In the genomic region with DNA sequence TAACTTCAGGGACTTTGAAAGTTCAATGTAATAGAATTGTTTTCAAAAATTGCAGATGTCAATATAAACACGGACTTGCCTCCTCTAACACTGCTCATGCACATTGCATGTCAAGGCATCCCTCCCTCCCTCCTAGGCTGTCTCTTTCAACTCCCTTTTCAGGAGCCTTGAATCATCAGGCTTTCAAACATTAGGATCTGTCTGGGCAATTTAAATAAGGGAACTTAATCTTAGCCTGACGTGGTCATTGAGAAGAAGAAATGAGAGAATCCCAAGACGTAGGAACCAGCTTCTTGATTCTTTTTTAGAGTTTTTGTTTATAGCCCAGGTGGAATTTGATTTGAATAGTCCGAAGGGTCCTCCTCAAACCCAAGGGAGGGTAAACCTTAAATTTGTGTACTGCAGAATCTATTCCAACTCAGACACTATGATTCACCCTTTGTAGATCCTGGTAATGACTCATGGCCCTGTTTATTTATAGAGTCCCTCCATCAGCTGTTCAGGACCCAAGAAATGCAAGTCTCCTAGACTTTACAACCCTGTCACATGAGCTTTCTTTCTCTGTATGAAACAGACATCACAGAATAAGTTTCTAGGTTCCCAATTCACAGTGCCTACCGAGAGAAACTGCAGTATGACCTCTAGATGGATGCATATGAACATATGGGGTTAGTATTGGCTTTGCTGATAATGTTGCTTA, we compare ENCODE assay signal across 15 mouse cellular contexts.
A peak's percentile ranks its signal among the peaks of the same experiment; 100 is the strongest.
DNase-seq lines count a peak whose midpoint lies in the region; ATAC-seq and TF ChIP-seq lines count a peak whose summit lies in the region.
"Had no signal": no experiment of that assay in that cellular context is flagged by ENCODE, and none has a peak within 500 bp of the region (broad histone marks: within the 10 kb centered on the region; RNA-seq: fewer than 3 reads in every experiment).

No protein-coding gene starts in this region.

- DNase-seq in hindbrain, postnatal 0 days (ENCODE audit: low spot score): no peak
- DNase-seq in Patski (ENCODE audit: low read depth, low spot score): peak; percentile 42
- no peak for DNase-seq in midbrain, embryonic 10.5 days (ENCODE audit: low spot score)
- no peak for DNase-seq in neural tube, embryonic 10.5 days (ENCODE audit: extremely low spot score, low spot score)
- DNase-seq: adrenal gland, adult 8-10 months; cerebellum, adult 9-10 months; kidney, postnatal 36 days; layer of hippocampus, postnatal 36 days; thymus, postnatal 25 days had no signal

- CTCF ChIA-PET in Patski (lab: Charles Lee): interaction anchor here (0.9 to 2.4 kb wide), 3 partner anchors 11 to 433 kb away, joined by 3 to 12 read pairs (median 8); no protein-coding TSS in a partner anchor

- in situ Hi-C loops in Patski (cut with MboI; ENCODE audit: low pct_unique_long_range_greater_than_20kb): loop anchor here (5.0 kb wide), 1 partner anchor 170 kb away; no protein-coding TSS in a partner anchor

- H3K27me3 ChIP-seq in hindbrain, postnatal 0 days (ENCODE audit: insufficient read depth, low read length): no peaks in the 10 kb centered on the region
- no peaks in the 10 kb centered on the region for H3K27me3 ChIP-seq in hindbrain, embryonic 13.5 days
- no peaks in the 10 kb centered on the region for H3K27me3 ChIP-seq in C2C12 (ENCODE audit: control insufficient read depth, insufficient read depth, insufficient read length)
- H3K27me3 ChIP-seq in Patski: no peaks in the 10 kb centered on the region
- no peaks in the 10 kb centered on the region for H3K27me3 ChIP-seq in midbrain, embryonic 10.5 days (ENCODE audit: low read depth, poor library complexity, severe bottlenecking)
- H3K27me3 ChIP-seq: heart, embryonic 12.5 days had no signal

- no peaks in the 10 kb centered on the region for H3K79me3 ChIP-seq in C2C12 (ENCODE audit: low read depth)

- no peaks in the 10 kb centered on the region for H3K36me3 ChIP-seq in hindbrain, postnatal 0 days (ENCODE audit: insufficient read depth, low read length)
- H3K36me3 ChIP-seq in hindbrain, embryonic 13.5 days: no peaks in the 10 kb centered on the region
- H3K36me3 ChIP-seq in C2C12 (ENCODE audit: control insufficient read depth, insufficient read depth) (peaks cover 4% of the 10 kb centered on the region), macrophage (ENCODE audit: inconsistent target) (no peaks in the 10 kb centered on the region)
- H3K36me3 ChIP-seq in midbrain, embryonic 10.5 days: no peaks in the 10 kb centered on the region
- H3K36me3 ChIP-seq: heart, embryonic 12.5 days had no signal

- no peak overlapping the region for H3K9ac ChIP-seq in hindbrain, postnatal 0 days (replicated peaks; ENCODE audit: low read length)
- H3K9ac ChIP-seq in hindbrain, embryonic 13.5 days: no peak overlapping the region
- H3K9ac ChIP-seq: heart, embryonic 12.5 days; lung, embryonic 14.5 days had no signal

- ATAC-seq in hindbrain, postnatal 0 days: no peak
- no peak for ATAC-seq in hindbrain, embryonic 13.5 days (ENCODE audit: low FRiP score)
- peak; percentile 74 for ATAC-seq in Patski
- ATAC-seq: hindbrain, embryonic 16.5 days had no signal

- TF ChIP-seq CTCF in hindbrain, postnatal 0 days (IDR thresholded peaks at IDR 0.05; ENCODE audit: low read depth): no peak
- no peak for TF ChIP-seq CTCF in C2C12 (IDR thresholded peaks at IDR 0.05; ENCODE audit: control insufficient read depth, insufficient read depth, insufficient read length)
- no peak for TF ChIP-seq CTCF in Patski (IDR thresholded peaks at IDR 0.05)

- no peaks in the 10 kb centered on the region for H3K9me3 ChIP-seq in hindbrain, postnatal 0 days (ENCODE audit: low read length)
- H3K9me3 ChIP-seq in hindbrain, embryonic 13.5 days: no peaks in the 10 kb centered on the region
- H3K9me3 ChIP-seq in midbrain, embryonic 10.5 days (replicated peaks): no peaks in the 10 kb centered on the region
- H3K9me3 ChIP-seq: heart, embryonic 12.5 days had no signal

- POLR2A ChIA-PET in Patski (lab: Charles Lee): no interaction called here

- H3K4me3 ChIP-seq in hindbrain, postnatal 0 days (ENCODE audit: low read length): no peak overlapping the region
- H3K4me3 ChIP-seq in hindbrain, embryonic 13.5 days: no peak overlapping the region
- H3K4me3 ChIP-seq in C2C12 (ENCODE audit: insufficient read depth, poor library complexity, severe bottlenecking): no peak overlapping the region
- no peak overlapping the region; the same call in 1 of the 2 replicates for H3K4me3 ChIP-seq in macrophage (ENCODE audit: inconsistent target)
- H3K4me3 ChIP-seq in midbrain, embryonic 10.5 days: no peak overlapping the region
- H3K4me3 ChIP-seq: heart, embryonic 12.5 days had no signal

- WGBS in hindbrain, postnatal 0 days: 73% methylated on average over 5 of the region's 5 CpGs
- 68% methylated on average over 5 of the region's 5 CpGs for WGBS in hindbrain, embryonic 13.5 days
- 44% methylated on average over 5 of the region's 5 CpGs for WGBS in macrophage (ENCODE audit: missing documents)
- WGBS in midbrain, embryonic 10.5 days: 78% methylated on average over 5 of the region's 5 CpGs

- peak overlapping the region; percentile 16; the same call in 1 of the 2 replicates for H3K4me2 ChIP-seq in hindbrain, postnatal 0 days (ENCODE audit: low read depth, low read length)
- no peak overlapping the region for H3K4me2 ChIP-seq in hindbrain, embryonic 13.5 days
- H3K4me2 ChIP-seq: heart, embryonic 12.5 days; lung, embryonic 14.5 days had no signal

- H3K4me1 ChIP-seq in hindbrain, postnatal 0 days (ENCODE audit: insufficient read depth, low read length): no peaks in the 10 kb centered on the region
- peaks cover 11% of the 10 kb centered on the region for H3K4me1 ChIP-seq in hindbrain, embryonic 13.5 days (replicated peaks)
- peaks cover 14% of the 10 kb centered on the region for H3K4me1 ChIP-seq in midbrain, embryonic 10.5 days
- H3K4me1 ChIP-seq: heart, embryonic 12.5 days had no signal

- no peak overlapping the region for H3K27ac ChIP-seq in hindbrain, postnatal 0 days
- H3K27ac ChIP-seq in hindbrain, embryonic 13.5 days: no peak overlapping the region
- H3K27ac ChIP-seq in macrophage: peak overlapping the region; percentile 81
- no peak overlapping the region for H3K27ac ChIP-seq in midbrain, embryonic 10.5 days (replicated peaks)

- H3K79me2 ChIP-seq in C2C12 (ENCODE audit: control insufficient read depth, insufficient read depth) (peaks cover 11% of the 10 kb centered on the region), macrophage (ENCODE audit: inconsistent target) (no peaks in the 10 kb centered on the region)

- H3ac ChIP-seq in C2C12 (ENCODE audit: control insufficient read depth, insufficient read length, low read depth): no peak overlapping the region

TF ChIP-seq in C2C12, 6 proteins besides CTCF, POLR2A, EP300 and RAD21:
- TF ChIP-seq MYOD1 (IDR thresholded peaks at IDR 0.05; ENCODE audit: control insufficient read depth, insufficient read length, low read depth) (peak; percentile 74), MAX (IDR thresholded peaks at IDR 0.05) (no peak), MYOG (IDR thresholded peaks at IDR 0.05; ENCODE audit: control insufficient read depth, extremely low read depth, insufficient read length) (no peak), FOSL1 (IDR thresholded peaks at IDR 0.05; ENCODE audit: insufficient read depth, low read length, poor library complexity, severe bottlenecking) (peak; percentile 90), CEBPB (IDR thresholded peaks at IDR 0.05; ENCODE audit: low read depth) (no peak), USF1 (IDR thresholded peaks at IDR 0.05; ENCODE audit: low read depth) (peak; percentile 85)
